Mouse (Mus musculus): ENCODE measurements around the gene Pik3ca. TPM values are rescaled to one million over a fixed set of nuclear protein-coding genes. Genes with fewer than 3 reads are reported as not detected.

Pik3ca gene
- 10 to 100 TPM; 38.0 to 40.7 TPM for total RNA-seq (2021)
- long read RNA-seq, experiment 1, partial matches to known transcripts, result 5 of 23 reads
- long read RNA-seq, experiment 1, other reads (novel, unspliced or antisense), result 18 of 23 reads
- long read RNA-seq, experiment 2, partial matches to known transcripts, result 0 of 6 reads
- long read RNA-seq, experiment 2, other reads (novel, unspliced or antisense), result 6 of 6 reads

DNA sequence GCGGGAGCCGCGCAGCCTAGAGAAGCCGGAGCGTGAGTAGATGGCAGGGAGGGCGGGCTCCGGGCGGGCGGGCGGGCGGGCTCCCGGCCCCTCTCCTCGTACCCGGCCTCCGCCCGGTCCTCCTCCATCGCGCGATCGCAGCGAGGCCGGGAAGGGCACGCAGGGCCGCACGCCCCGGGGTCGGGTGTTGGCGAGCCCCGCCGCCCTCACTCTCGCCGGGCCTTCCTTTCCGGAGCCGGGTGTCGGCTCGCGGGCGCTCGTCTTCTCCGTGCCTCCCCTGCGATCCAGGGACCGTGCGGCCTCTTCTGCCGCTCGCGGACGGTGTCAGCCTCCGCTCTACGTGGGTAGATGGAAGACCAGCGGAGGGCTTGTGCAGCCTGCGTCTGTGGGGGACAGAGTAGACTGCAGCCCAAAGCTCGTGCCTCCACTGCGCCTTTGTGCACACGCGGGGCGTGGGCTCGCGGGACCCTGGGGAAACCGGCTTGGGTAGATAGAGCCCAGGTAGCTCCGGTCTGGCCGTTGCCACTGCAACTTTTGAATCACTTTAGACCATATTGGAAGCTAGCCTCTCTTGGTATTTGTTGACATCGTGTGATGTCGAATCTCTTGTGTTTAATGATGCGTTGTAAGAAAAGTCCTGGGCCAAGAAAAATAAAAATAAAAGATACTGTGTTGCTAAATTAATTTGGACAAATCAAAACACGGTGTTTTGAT lies at the start of gene Pik3ca:
TSS of gene Pik3ca (plus strand) at position 211 of the 714 bp plus-strand sequence.
- peak; percentile 57 to 75 for DNase-seq

DNA sequence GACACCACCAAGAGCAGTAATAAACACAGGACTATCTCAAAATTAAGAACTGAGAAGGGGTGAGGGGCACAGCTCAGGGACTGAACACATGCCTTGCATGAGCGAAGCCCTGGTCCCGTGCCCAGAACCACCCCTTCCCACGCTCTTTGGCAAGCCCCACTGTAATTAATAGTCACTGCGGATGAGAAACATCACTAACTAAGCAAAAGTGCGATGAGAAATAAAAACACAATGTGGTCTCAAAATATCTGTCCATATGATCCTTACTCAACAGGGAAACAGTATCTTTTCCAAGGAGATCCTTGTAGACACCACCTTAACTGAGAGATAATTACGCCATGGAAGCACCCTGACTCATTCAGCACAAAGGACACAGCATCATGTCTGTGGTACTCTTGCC lies 49.6 kb upstream of the Pik3ca start:
- no peak for DNase-seq

DNA sequence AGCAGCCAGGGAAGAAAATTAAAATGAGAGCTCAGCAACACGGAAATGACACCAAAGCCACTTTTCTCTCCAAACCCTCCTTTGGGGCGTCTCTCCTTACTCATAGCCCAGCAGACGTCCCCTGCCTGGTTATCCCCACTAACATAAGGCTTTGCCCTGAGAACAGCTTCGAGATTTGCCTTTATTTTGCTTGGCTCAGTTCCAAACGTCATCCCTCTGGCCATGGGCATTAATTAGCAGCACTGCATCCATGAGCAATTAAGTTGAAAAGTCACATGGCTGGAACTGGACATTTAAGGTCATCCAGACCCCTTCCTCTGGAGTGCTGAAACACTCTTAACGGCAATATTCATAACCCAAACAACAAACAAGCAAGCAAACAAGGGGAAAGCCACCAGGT lies 36.2 kb upstream of the Pik3ca start:
- no peak for DNase-seq

DNA sequence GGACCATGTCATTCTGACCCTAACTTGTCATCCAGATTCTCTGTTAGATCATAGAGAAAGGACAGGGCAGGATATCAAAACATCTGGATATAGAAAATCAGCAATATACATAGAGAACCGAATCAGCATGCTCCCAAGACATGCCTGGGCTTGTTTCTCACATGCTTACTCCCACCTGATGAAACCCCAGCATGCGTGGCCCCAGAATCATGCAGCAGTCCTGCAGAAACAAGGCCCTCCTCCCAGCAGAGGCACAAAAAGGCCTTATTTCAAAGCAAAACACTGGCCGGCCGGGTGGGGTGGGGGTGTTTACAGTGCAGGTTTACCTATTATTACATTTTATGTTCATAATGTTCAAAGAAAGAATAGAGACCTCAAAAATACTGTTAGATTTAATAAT lies 33.3 kb upstream of the Pik3ca start:
- DNase-seq, result no peak

DNA sequence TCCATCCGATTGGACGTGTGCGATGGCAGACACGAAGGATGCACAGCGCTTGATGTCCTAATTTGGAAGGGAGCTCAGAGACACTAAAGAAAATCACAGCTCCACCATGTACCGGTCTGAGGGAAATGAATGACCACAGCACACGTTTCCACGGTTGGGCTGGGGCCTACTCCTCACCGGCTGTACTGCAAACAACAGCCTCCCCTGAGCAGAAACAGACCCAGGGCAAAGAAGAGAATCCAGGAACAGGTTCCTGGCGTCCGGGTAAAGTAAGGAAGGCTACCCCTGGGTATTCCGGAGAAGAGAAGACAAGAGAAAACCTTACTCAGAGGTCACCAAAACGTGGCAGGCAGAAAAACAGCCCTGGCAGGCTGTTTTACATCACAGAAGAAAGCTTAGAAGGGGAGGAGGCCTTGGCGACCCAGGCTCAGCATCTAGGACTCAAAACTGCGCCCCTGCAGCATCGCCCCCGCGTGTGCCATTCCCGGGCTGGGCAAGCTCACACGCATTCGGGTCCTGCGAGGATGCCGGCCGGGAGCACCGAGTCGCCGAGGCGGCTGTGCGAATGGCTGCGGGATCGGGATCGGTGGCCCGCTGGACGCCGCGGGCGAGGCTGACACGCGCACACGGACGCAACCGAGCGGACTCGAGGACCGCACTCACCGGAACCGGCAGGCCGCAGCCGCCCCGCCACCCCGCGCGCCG lies 32.5 kb upstream of the Pik3ca start:
- DNase-seq, result peak in 1 of 2 experiments; percentile 6

DNA sequence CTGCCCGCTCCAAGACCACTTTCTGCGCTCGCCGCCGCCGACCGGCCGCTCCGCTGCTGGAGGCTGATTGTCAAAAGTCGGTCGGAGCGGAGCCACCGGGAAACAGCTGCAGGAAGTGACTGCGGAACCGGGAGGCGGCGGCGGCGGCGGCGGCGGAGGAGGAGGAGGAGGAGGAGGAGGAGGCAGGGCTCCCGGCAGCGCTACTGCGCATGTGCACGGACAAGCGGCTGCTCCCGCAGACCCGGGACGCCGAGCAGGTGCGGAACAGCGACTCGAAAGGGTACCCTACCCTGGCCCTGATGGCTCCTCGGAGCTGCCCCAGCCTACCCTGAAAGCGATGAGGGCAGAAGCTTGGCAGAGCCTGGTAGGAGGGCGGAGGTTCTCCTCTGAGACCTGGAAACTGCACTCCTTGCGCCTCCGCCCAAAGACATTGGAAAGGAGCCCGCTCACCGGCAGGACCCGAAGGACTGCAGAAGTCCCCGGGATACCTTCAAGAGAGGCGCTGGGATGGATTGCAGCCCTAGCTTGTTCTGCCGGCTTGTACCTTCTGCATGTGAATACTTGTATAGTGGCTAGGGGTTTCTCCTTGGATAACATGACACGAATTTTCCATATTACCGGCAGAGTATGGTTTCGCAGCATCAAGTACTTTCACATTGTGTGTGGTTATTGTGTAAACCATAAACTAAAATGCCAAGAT lies 31.8 kb upstream of the Pik3ca start, which contains the start of gene Zmat3:
TSS of gene Zmat3 (minus strand) at position 469 of the 700 bp plus-strand sequence.
- DNase-seq, result peak; percentile 89 to 92

DNA sequence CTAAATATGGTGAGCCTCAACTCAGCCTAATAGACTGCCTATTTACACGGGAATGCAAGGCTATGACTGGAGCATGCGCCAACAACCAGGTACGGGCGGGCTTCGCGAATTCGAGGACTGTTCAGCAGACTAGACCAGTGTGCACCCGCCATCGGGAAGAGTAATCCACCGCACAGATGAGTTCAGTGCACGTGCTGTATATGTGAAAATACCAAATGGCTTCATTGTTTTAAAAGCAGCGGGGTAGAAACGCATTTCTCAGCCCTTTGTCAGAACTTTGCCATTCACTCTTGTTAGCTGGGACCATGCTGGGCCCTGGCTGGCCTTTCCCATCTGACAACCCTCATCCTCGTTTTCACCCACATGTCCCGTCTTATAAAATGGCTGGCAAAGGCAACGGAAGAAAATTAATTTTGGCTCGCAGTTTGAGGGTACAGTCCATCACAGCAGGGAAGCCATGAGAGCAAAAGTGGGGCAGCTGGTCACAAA lies 31.2 kb upstream of the Pik3ca start:
- DNase-seq, result no peak

DNA sequence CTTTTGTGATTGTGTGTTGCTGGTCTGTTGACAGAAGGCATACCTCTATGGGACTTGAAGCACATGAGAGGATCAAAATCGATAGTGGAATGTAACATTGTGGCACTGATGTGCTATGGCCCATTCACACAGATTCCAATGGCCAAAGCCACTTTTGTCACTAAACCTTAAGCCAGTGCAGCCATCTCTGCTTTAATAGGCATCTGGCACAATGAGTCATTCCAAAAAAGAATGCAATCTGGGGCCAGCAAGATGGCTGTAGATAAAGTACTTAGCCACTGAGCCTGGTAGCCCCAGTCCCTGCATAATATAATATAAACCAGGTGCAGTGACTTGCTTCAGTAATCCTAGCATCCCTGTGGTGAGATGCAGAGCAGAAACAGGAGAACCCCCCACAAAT lies 30.0 kb upstream of the Pik3ca start:
- DNase-seq, result no peak

DNA sequence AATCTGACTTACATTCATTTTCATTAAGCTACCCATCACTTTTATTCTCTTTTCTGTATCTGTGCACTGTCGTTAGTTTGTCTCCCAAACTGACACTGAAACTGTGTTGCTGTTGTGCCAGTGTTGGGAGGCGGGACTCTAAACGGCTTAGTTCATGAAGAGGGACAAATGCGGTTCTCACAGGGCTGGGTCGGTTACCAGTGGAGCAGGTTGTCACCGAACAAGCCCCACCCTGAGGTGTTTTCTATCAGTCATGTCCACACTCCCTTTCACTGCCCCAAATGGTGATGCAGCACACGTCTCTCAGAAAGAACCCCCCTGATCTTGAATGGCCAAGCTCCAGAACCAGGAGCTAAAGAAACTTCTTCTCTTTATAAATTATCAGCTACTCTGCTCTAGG lies 25.5 kb upstream of the Pik3ca start:
- DNase-seq, result no peak

DNA sequence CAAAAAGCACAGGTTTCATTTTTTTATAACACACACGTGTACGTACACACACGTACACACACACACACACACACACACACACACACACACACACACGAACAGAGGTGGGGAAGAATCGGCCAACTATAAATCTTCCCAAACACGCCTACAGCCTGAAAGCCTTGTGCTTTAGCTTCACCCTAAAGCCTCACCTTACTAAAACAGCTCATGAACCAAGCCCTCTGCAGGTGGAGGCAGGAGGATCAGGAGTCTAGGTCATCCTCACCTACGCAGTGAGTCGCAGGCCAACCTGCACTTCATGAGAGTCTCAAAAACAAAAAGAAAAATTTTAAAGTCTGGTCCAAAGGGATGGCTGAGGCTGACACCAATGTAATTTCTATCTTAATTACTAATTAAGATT lies 25.0 kb upstream of the Pik3ca start:
- DNase-seq, result no peak

DNA sequence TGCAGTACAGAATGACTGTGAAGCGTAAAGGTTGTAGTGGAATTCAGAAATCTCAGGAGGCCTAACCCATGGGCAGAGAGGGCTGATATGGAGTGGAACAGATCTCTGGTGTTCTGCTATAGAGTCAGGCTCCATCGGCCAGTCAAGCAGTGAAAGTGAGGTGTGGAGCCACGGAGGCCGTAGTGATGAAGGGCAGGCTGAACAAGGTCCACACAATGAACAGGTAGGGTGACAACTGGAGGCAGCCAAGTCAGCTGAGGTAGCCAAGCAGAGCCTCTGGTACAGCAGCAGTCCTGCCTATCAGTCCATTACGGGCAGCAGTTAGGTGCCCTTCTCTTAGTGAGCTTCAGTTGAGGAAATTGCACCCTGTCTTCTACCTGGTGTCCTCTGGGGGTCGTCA lies 24.2 kb upstream of the Pik3ca start:
- DNase-seq, result no peak

DNA sequence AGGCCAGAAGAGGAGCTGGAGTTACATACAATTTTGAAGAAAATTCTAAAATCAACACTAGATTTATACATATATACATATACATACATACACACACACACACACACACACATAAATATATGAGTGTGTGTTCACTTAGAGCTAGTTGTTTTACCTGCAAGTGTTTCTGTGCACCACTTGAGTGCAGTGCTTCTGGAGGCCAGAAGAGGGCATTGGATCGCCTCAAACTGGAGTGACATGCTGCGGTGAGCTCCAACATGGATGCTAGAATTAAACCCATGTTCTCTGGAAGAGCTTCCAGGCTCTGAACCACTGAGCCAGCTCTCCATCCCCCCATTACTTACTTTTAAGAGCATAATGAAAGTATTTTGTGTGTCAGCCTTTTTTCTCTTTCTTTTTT lies 17.6 kb upstream of the Pik3ca start:
- no peak for DNase-seq

DNA sequence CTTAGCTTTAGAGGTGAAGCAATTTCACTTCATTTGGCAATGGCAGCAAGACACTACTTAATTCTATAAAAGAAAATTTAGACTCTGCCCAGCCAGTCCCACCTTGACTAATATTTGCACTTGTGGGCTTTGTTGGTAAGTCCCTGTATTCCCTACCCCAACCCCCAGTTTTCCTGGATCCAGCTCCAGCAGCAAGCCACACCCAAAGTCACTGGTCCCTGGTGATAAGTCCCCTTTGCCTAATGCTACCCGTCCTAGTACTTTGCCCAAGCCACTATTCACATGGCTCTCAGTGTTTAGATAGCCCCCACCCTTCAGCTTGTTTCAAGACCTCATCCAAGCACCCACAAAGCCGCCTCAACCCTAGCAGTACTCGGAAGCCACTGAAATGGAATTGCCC lies 15.9 kb upstream of the Pik3ca start:
- no peak for DNase-seq

DNA sequence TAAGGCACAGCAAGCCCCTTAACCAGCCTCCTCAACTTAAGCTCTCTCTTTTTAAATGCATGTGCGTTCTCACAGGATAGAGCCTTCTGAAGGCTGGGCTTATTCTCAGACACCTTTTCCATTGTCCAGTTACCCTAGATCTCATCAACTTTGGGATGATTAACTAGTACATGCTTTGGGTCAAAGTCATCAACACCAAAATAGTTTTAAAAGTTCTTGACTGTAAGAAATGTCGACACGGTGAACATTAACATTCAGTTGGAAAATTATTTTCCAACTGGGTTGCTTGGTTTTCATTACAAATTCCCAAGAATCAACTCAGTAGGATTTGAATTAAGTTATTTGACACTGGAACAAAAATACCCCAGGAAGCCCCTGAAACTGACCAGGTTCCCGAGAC lies 4.6 kb upstream of the Pik3ca start:
- no peak for DNase-seq

DNA sequence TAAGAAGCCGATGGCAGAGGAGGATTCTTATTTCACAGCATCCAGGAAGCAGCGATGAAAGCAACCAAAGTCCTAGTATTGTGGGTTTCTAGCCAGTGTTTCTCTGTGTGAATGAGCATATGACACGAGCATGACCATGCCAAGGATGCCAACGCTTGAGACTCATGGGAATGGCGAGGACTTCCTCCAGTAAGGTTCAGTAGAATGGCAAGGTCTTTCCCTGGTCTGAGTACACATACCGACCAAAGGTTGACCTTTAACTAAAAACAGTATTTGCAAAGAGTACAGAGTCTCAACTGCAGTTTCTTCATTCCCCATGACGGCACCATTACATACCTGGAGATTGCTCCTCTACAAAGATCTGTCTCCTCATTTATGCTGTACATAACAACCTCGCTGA lies 3.5 kb upstream of the Pik3ca start:
- DNase-seq, result no peak

DNA sequence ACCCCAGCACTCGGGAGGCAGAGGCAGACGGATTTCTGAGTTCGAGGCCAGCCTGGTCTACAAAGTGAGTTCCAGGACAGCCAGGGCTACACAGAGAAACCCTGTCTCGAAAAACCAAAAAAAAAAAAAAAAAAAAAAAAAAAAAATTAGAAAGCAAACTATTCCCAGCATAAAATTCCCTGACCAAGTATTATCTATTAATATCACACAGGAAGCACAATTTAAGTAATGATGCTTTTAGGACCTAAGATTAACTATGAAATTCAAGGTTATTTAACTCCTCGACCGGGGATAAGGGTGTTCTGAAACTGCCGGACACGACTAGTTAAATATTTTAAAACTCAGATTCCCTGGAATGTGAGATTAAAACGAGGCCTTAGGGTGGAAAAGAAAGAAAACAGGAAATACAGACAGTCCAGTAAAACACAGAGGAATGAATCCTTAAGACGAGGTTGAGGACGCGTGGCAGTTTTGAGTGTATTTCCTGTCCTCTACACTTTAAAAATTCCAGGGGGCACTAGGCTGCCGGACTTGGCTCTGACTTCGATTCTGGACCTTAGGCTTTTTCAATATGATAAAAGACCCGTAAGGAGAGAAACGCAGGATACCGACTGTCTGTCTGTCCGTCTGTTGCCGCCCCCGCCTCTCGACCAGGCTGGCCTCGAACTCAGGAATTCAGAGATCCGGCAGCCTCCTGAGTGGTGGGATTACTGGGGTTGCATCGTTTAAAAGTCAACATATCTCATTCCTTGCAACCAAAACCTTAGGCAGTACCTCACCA lies 1.5 kb upstream of the Pik3ca start:
- DNase-seq, result peak; percentile 35 to 70

DNA sequence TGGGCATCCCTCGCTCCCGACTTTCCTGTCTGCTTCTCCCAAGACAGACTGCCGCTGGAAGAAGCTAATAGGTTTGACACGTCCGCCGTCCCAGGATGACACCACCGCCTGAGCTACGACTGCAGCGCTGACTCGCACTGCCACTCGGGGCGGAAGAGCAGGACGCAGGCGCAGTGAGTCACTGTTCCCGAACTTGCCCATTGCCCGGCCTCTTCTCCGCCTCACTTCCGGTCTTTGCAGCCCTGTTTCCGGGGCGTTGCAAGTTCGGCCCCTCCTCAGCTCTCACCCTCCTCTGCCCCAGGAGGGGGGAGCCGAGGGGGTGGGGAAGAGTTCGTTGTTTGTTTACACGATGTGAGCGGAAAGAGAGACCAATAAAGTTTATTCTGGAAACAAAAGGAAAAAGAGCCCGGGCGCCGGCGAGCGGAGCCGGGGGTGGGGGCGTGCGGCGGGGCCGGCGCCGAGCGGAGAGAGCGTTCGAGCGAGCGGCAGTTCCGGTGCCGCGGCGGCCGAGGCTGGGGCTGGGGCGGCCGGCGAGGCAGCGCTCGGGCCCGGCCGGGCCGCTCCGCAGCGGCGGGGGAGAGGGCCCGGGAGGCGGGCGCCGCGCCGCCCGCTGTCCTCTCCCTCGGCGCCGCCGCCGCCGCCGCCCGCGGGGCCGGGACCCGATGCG lies 544 bp upstream of the Pik3ca start:
- peak; percentile 98 to 99 for DNase-seq

DNA sequence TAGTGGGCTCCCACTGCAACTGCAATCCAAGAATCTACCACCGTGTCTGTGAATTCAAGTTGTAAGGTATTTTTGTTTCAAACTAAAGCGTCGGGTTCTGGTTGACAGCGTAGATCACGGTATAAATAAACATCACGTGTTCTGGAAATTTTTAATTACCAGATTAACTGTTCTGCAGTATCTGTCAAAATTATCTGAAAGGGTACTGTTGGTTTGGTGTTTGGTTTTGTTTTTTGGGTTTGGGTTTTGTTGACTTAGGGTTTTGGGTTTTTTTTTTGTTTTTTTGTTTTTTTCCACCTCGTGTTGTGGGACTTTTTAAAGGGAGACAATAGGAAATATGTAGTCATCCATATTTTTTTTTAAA lies 686 bp downstream of the Pik3ca start:
- no peak for DNase-seq

DNA sequence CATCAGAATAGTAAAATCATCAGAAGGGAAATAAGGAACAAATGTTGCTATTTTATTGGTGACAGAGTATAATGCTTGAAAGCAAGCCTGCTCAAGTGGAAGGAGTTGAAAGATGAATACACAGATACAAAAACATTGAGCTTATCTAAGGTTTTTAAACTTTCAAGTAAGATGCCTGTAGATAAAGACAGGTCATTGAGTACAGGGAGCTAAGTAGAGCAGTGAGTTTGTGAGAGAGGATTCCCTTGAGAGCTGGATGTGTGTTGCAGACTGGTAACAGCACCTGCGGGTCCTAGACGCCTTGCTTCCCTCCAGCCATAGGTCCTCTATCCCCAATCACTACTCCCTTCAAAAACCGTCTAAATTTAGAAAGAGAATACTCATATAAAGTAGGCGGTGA lies 1.2 kb downstream of the Pik3ca start:
- no peak for DNase-seq

DNA sequence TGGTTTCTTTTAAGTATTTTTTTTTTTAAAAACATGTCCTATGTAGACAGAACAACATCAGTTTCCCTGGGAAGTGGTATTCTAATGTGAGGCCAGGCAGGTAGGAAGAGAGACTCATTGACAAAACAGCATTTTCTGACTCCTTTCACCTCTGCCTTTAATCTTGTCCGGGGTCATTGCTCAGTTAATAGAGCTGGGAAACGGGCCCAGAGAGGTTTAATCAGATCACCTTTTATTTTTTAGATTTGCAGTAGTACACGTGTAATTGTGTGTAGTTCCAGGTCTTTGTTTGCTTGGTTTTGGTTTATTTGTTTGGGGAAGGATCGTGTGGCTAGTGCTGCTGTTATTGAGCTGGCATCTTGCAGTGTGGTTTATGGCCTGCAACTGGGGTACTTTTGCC lies 1.9 kb downstream of the Pik3ca start:
- no peak for DNase-seq

DNA sequence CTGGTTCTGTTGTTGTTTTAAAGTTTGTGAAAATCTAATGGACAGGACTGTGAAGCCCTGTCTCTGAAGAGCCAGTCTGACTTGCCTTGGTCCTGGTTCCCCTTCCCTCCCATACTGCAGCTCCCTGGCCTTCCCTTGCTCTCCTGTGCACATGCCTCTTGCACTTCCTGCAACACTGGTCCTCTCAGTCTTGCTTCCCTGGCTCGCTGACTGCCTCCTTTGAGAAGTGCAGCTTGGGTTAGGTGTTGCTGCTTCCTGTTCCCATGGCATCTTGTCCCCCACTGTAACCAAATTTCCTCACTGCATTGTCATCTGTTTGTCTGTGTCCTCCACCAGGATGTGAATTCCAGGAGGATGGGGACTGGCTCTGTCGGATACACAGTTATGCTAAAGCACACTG lies 2.5 kb downstream of the Pik3ca start:
- peak in 1 of 2 experiments; percentile 25 for DNase-seq

Measured in heart, adult 18-20 months (tissue).